Mouse (Mus musculus) G1E-ER4 (cell line): ENCODE data around the gene Krtap1-3. TPM values are rescaled to one million over a fixed set of nuclear protein-coding genes. Genes with fewer than 3 reads are reported as not detected.
"Not testable (repeated sequence)": the region's sequence is repeated elsewhere in the genome, so short reads cannot be mapped to it uniquely, and the experiment has no call there.

Experiments
- GATA1 ChIP-seq: IDR thresholded peaks from one replicate; pipeline ENCODE4 v1.8.0; 2012; ENCODE audit warnings: low read length, inconsistent platforms
- polyA plus RNA-seq: library from polyadenylated mRNA; stranded (reverse); fragments of >175 nt; gene quantifications from 2 replicates; pipeline ENCODE4 v1.2.3, GENCODE M21; 2012

Gene Krtap1-3
- not detected in 2 replicates for polyA plus RNA-seq

DNA sequence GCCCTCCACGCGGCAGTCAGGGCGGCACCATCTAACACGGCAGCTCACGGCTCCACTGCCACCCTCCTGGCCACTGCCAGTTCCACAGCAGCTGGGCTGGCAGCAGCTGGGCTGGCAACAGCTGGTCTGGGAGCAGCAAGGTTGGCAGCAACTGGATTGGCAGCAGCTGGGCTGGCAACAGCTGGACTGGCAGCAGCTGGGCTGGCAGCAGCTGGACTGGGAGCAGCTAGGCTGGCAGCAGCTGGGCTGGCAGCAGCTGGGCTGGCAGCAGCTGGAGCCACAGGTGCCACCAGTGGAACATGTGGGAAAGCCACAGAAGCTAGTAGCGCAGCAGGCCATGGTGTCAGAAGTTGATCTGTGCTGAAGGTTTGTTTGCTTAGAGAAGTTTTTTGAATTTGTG, at the start of gene Krtap1-3:
Krtap1-3 (minus strand) TSS at position 359 of the 400 bp plus-strand sequence.
- no peak for TF ChIP-seq GATA1

DNA sequence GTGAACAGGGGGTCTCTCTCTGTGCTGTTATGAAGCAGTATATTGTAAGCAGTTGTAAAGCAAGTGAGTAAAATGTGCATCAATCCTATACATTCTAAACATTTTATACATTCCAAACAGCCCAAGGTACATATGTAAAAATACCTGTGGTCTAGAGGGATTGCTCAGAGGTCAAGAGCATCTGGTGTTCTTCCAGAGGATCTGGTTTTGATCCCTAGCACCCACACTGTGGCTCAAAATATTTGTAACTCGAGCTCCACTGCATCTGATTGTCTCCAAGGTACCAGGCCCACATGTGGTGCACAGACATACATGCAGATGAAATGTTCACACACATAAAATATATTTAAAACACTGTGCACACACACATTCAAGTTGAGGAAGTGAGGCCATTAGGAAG, 49.8 kb upstream of the Krtap1-3 start:
- TF ChIP-seq GATA1: no peak

DNA sequence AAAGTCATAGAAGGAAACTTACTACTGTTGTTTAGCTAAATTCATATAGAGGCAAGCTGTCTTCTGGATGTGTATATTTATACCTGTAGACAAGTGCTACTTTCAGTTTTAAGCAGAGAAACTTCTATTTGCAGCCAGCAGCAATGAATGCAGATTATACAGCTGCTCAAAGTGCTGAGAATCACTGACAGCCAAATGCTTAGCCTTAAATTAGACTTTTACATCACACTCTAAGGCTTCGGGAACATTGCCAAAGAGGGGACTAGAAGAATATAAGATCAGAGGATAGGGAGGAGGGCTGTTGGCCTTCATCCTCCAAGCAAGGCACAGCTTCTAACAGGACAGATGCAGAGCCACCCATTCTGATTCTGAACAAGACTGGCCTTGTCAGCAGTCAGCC, 45.9 kb upstream of the Krtap1-3 start:
- no peak for TF ChIP-seq GATA1

DNA sequence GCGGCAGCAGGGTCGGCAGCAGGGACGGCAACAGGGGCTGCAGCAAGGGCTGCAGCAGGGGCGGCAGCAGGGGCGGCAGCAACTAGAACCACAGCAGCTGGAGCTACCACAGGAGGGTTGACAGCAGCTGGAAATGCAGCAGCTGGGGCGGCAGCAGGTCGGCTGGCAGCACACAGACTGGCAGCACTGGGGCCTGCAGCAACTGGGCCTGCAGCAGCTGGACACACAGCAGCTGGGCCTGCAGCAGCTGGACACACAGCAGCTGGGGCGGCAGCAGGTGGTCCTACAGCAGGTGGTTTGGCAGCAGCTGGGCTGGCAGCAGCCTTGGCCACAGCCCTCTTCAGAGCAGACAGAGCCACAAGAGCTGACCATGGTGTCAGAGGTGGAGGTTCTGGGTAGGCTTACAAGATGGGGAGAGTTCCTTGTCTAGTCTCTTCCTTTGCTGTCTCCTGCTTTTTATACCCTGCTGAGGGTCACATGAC, 43.6 kb upstream of the Krtap1-3 start, which contains the start of gene Krtap4-2:
Krtap4-2 (minus strand) TSS at position 432 of the 482 bp plus-strand sequence.
- no peak for TF ChIP-seq GATA1

DNA sequence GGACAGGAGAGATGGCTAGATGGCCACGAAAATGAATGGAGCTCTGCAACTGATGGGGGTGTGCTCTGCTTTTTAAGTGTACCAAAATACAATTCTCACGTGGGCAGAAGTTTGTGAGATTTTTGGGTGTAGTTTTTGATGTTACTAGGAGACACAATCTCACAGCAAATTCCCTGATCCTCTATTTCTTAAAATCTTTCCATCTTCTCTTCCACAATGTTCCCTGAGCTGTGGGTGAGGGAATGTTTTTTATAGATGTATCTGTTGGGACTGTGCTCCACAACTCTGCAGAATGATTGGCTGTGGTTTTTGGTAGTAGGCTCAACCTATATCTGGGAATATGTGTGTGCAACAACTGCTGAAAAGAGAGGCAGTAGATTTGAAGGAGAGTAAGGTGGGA, 42.2 kb upstream of the Krtap1-3 start:
- TF ChIP-seq GATA1: no peak

DNA sequence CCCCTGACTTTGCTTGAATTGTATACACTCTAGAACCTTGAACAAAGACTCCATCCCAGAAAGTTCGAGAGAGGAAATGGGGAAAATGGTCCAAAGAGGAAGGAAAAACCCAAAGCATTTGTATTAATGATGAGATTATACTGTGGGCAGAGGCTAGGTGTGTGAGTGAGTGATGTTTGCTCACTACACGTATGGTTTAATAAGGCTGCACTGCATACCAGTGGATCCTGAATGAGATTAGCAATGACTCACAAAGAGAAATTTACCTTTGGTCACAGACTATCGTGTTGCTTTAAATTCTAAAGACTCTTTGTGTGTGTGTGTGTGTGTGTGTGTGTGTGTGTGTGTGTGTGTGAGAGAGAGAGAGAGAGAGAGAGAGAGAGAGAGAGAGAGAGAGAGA, 39.8 kb upstream of the Krtap1-3 start:
- no peak for TF ChIP-seq GATA1

DNA sequence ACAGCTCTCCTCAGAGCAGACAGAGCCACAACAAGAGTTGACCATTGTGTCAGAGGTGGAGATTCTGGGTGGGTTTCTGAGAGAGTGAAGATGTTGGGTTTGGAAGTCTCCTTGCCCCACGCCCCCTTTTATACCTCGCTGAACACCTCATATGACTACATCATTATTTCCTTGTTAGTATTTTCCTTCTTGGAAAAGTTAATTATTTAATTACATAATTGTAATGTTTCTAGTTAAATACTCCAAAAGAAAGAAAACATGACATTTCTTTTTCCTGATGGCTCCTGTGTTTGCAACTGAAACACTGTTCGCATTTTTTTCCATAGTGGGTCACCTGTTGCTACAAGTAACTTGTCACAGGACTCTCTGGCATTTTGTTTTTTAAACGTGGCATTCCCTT, 37.0 kb upstream of the Krtap1-3 start, which contains the start of gene Krtap4-1:
Krtap4-1 (minus strand) TSS at position 101 of the 400 bp plus-strand sequence.
- TF ChIP-seq GATA1: no peak

DNA sequence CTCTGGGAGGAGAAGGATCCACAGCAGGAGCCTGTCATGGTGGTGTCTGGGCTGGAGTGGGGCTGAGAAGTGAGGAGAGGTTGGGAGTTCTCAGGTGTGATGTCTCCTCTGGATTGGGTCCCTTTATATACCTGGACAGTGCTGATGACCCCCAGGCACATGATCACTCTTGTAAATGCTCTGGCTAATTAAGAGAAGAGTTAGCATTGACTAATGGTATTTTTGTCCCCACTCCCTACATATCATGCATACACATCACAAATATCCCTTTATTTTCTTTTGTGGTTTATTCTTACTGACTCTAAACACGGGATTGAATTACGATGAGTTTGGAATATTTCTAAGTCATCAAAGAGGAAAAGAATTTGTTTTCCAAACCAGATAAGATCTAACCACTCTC, 29.2 kb upstream of the Krtap1-3 start, which contains the start of gene Gm11562:
Gm11562 (minus strand) TSS at position 101 of the 400 bp plus-strand sequence.
- TF ChIP-seq GATA1: no peak

DNA sequence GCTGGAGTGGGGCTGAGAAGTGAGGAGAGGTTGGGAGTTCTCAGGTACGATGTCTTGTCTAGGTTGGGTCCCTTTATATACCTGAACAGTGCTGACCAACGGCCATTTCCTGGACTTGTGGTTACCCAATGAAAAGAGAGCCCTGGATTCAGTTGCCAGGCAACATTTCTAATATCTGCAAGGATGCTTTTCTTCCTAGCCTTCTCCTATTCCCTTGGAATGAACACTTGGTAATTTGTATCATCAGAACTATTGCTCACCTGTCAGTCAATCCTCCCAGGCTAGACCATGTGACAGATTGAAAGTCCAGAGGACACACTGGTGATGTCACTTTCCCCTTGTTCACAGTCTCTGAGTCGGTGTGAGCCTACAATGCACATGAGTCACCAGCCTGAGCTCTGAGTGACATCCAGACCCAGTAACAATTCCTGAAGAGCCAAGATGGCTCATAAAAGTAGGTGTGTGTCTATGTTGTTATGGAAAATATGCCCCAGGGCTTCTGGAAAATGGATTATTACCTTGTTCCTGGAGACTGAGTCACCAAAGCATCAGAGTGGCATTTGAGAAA, 23.7 kb upstream of the Krtap1-3 start, which contains the start of gene Krtap2-4:
Krtap2-4 (minus strand) TSS at position 51 of the 568 bp plus-strand sequence.
- TF ChIP-seq GATA1: no peak

DNA sequence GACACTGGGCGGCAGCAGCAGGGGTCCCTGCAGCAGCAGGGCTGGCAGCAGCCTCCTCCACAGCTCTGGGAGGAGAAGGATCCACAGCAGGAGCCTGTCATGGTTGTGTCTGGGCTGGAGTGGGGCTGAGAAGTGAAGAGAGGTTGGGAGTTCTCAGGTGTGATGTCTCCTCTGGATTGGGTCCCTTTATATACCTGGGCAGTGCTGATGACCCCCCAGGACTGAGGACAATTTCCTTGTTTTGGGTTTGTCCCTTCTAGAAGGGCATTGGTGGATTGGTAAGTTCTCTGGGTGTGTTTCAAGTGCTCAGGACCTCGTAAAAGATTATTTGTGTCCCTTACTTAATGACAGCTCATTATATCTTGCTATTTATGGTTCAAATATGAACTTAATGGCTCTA, 18.9 kb upstream of the Krtap1-3 start, which contains the start of gene Gm11937:
Gm11937 (minus strand) TSS at position 101 of the 400 bp plus-strand sequence.
- TF ChIP-seq GATA1: not testable (repeated sequence)

DNA sequence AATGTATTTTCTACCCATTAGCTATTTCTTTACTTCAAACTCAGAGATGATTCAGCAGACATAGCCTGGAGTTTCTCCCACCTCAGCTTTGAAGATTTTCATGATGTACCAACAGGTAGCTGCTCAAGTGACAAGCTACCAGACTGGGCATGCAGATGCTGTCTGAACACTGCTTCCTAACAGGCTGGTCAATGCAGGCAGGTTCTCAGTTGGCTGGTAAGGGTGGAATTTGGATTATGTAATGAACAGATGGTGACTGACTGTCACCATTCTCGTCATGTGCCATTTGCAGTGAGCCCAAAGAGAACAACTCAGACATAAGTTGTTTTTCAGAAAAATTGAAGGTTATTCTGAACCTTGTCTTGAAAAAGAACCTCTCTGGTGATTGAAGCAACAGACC, 18.0 kb upstream of the Krtap1-3 start:
- TF ChIP-seq GATA1: no peak

DNA sequence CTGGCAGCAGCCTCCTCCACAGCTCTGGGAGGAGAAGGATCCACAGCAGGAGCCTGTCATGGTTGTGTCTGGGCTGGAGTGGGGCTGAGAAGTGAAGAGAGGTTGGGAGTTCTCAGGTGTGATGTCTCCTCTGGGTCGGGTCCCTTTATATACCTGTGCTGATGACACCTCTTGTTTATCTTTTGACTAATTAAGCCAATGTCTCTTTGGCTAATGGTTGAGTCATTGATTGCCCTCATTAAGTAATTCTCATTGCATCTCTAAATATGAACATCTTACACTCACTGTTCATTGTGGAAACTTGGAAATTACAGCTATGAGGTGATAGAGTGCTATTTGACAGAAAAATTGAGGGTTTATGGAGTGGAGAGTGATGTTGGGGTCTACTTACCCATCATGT, 12.1 kb upstream of the Krtap1-3 start, which contains the start of gene Gm11938:
Gm11938 (minus strand) TSS at position 101 of the 400 bp plus-strand sequence.
- not testable (repeated sequence) for TF ChIP-seq GATA1

DNA sequence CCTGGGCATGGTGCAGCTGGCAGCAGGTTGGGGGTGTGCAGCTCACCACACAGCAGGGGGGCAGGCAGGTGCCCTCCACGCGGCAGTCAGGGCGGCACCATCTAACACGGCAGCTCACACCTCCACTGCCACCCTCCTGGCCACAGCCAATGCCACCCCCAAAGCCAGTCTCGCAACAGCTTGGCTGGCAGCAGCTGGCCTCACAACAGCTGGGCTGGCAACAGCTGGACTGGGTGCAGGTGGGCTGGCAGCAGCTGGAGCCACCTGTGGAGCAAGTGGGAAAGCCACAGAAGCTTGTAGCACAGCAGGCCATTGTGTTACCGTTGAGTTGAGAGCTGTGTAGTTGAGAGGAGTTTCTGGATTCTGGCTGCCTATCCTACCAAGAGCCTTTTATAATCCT, 6.6 kb upstream of the Krtap1-3 start, which contains the start of gene Krtap9-3:
Krtap9-3 (minus strand) TSS at position 364 of the 400 bp plus-strand sequence.
- TF ChIP-seq GATA1: not testable (repeated sequence)

DNA sequence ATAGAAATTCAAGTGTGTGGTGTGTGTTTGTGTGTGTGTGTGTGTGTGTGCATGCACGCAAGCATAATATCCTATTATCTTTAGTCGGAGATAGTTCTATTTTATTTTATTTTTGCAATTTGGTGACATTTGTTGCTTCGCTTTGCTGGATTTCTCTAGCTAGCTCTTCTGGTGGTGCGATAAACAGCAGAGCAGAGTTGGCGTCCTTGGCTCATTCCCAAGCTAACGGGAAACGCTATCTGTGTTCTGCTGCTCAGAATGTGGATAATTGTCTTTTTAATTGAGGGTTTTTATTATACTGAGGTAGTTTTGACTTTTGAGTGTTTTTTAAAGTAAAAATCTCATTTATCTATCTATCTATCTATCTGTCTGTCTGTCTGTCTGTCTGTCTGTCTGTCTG, 6.0 kb downstream of the Krtap1-3 start:
- no peak for TF ChIP-seq GATA1

DNA sequence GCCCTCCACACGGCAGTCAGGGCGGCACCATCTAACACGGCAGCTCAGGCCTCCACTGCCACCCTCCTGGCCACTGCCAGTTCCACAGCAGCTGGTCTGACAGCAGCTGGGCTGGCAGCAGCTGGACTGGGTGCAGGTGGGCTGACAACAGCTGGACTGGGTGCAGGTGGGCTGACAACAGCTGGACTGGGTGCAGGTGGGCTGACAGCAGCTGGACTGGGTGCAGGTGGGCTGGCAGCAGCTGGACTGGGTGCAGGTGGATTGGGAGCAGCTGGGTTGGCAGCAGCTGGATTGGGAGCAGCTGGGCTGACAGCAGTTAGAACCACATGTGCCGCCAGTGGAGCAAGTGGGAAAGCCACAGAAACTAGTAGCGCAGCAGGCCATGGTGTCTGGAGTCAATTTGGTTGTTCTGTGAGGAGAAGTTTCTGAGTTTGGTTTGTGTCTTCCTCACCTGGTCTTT, 7.9 kb downstream of the Krtap1-3 start, which contains the start of gene Krtap1-4:
Krtap1-4 (minus strand) TSS at position 410 of the 460 bp plus-strand sequence.
- no peak for TF ChIP-seq GATA1

DNA sequence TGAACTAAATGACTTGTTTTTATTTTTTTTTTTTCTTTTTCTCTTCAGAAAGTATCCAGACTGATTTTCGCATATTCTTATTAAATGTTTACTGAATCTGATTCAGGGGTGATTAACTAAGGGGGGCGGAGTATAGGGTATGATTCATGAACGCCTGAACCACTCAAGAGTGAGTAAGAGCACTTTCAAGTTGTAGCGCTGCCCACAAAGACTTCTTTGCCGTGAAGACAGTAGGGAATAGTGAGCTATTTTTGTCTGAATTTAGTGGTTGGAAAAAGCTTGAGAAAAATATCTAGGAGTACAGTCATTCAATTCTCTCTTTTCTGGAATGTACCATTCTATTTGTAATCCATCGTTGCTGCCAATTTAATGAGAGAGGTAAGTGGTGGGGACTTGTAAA, 9.6 kb downstream of the Krtap1-3 start:
- no peak for TF ChIP-seq GATA1

DNA sequence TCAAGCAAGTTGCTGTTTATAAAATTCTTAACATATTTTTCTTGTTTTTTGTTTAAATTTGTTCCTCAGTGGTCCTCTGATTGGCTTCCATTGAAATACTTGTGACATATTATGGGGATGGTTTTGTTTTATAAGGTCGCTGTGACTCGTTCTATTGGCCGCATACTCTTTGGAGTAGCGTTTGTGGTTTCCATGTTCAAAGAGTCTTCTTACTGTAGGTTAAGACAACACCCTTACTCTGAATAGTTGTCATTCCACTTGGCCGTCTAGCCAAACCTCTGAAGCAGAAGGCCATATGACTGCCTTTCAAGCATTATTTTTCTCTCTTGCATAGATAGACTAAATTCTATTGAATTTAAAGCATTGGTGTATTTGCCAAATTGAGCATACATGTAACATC, 10.1 kb downstream of the Krtap1-3 start:
- TF ChIP-seq GATA1: no peak

DNA sequence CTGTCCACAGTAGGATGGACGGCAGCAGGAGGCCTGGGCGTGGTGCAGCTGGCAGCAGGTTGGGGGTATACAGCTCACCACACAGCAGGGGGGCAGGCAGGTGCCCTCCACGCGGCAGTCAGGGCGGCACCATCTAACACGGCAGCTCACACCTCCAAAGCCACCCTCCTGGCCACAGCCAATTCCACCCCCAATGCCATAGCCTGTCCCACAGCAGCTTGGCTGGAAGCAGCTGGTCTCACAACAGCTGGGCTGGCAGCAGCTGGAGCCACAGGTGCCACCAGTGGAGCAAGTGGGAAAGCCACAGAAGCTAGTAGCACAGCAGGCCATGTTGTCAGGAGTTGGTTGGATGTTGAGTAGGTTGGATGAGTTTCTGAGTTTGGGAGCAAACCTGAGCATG, 10.5 kb downstream of the Krtap1-3 start, which contains the start of gene Krtap1-5:
Krtap1-5 (minus strand) TSS at position 381 of the 400 bp plus-strand sequence.
- TF ChIP-seq GATA1: no peak
